Mouse (Mus musculus) myocyte (in vitro differentiated cells): ENCODE data around the gene Hist1h2bm. TPM values are rescaled to one million over a fixed set of nuclear protein-coding genes. Genes with fewer than 3 reads are reported as not detected.
A peak's percentile ranks its signal among the peaks of the same experiment; 100 is the strongest.

Experiments
- H3K27me3 ChIP-seq: one replicate; pipeline ENCODE4 v1.6.1; 2011; ENCODE audit not compliant: control insufficient read depth, insufficient read depth, insufficient read length
- H3K36me3 ChIP-seq: one replicate; pipeline ENCODE4 v1.6.1; 2011; ENCODE audit not compliant: control insufficient read depth, insufficient read depth
- H3K4me2 ChIP-seq: one replicate; pipeline ENCODE4 v1.6.1; 2011; ENCODE audit warnings: low read depth, control low read depth
- H3K4me3 ChIP-seq: one replicate; pipeline ENCODE4 v1.5.1; 2011; ENCODE audit warnings: mild to moderate bottlenecking, control low read depth, moderate library complexity
- H3K79me2 ChIP-seq: one replicate; pipeline ENCODE4 v1.6.1; 2011; ENCODE audit not compliant: control insufficient read depth, insufficient read depth
- H3ac ChIP-seq: one replicate; pipeline ENCODE4 v1.6.1; 2011; ENCODE audit not compliant: control insufficient read depth, insufficient read length
- CEBPB ChIP-seq: IDR thresholded peaks from 2 replicates; pipeline ENCODE4 v1.6.1; 2011; ENCODE audit warnings: mild to moderate bottlenecking, moderate library complexity; ENCODE audit not compliant: poor library complexity, insufficient read depth, severe bottlenecking
- E2F4 ChIP-seq: IDR thresholded peaks from one replicate; pipeline ENCODE4 v1.6.1; 2011; ENCODE audit warnings: mild to moderate bottlenecking, control low read depth, moderate library complexity; ENCODE audit not compliant: insufficient read depth
- MAX ChIP-seq: IDR thresholded peaks from one replicate; pipeline ENCODE4 v1.6.1; 2011; ENCODE audit warnings: low read depth, mild to moderate bottlenecking, control low read depth
- MYOD1 ChIP-seq, 3 experiments: IDR thresholded peaks; one replicate each; pipeline ENCODE4 v1.6.1; 2011; ENCODE audit warnings: control low read depth in 2 of 3, low read depth in 2 of 3, mild to moderate bottlenecking in 2 of 3, moderate library complexity in 1 of 3; ENCODE audit not compliant: insufficient read length in 2 of 3, control insufficient read depth in 1 of 3
- MYOG ChIP-seq, 3 experiments: IDR thresholded peaks; one replicate each; pipeline ENCODE4 v1.6.1; 2011; ENCODE audit warnings: control low read depth in 2 of 3, low read depth in 2 of 3, mild to moderate bottlenecking in 2 of 3; ENCODE audit not compliant: insufficient read length in 2 of 3, control insufficient read depth in 1 of 3, insufficient read depth in 1 of 3
- POLR2A ChIP-seq: IDR thresholded peaks from one replicate; pipeline ENCODE4 v1.6.1; 2011; ENCODE audit warnings: low read depth, mild to moderate bottlenecking, control low read depth, moderate library complexity; ENCODE audit not compliant: insufficient read length
- POLR2AphosphoS2 ChIP-seq: IDR thresholded peaks from one replicate; pipeline ENCODE4 v1.6.1; 2011; ENCODE audit warnings: low read depth, control low read depth; ENCODE audit not compliant: insufficient read length
- REST ChIP-seq: IDR thresholded peaks from one replicate; pipeline ENCODE4 v1.6.1; 2011; ENCODE audit warnings: mild to moderate bottlenecking, control low read depth, moderate library complexity; ENCODE audit not compliant: insufficient read depth, insufficient read length
- SRF ChIP-seq: IDR thresholded peaks from one replicate; pipeline ENCODE4 v1.6.1; 2011; ENCODE audit warnings: low read depth; ENCODE audit not compliant: control insufficient read depth, insufficient read length
- TCF12 ChIP-seq: IDR thresholded peaks from one replicate; pipeline ENCODE4 v1.6.1; 2011; ENCODE audit warnings: mild to moderate bottlenecking, control low read depth; ENCODE audit not compliant: poor library complexity, insufficient read depth, severe bottlenecking
- TCF3 ChIP-seq: IDR thresholded peaks from one replicate; pipeline ENCODE4 v1.6.1; 2011; ENCODE audit warnings: low read depth, control low read depth; ENCODE audit not compliant: insufficient read length
- USF1 ChIP-seq: IDR thresholded peaks from one replicate; pipeline ENCODE4 v1.6.1; 2011; ENCODE audit warnings: low read depth, mild to moderate bottlenecking, control low read depth, moderate library complexity
- polyA plus RNA-seq: library from polyadenylated mRNA; unstranded; fragments of >200 nt; fragmentation: generic; extraction: Trizol; gene quantifications from one replicate; pipeline ENCODE4 v1.2.1, GENCODE M21; 2012; ENCODE audit warnings: missing spikeins

Gene Hist1h2bm
- polyA plus RNA-seq, 1 experiment = 1.3 TPM

DNA sequence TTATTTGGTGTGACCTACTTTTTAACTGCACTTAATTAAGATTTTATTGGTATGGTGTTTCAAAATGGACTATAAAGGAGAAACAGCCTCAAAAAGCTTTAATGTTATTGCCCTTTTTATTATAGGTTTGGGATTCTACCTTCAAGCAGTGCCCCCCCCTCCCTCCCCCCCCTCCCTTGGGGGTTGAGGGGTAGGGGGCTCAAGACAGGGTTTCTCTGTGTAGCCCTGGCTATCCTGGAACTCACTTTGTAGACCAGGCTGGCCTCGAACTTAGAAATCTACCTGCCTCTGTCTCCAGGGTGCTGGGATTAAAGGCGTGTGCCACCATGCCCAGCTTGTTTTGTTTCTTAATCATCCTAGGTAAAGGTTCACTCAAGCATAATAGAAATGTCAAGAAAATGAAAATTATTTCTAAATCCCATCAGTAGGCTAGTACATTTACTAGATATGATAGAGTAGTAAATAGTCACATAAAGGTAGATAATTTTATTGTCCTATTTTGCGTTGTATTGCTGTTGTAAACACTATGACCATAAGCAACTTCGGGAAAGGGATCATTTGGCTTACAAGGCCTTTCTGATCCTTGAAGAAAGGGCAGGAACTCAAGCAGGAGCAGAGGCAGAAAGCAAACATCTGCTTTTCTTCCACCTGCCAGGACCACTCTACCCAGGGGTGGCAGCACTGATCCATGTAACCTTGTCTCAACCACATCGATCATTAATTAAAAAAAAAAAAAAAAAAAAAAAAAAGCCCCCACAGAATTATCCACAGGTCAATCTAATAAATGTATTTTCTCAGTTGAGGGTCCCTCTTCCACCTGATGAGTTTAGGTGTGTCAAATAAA lies 1.4 kb downstream of the Hist1h2bm start:
- H3ac ChIP-seq = no peak overlapping the region
- no peaks in the 10 kb centered on the region for H3K79me2 ChIP-seq
- TF ChIP-seq MYOG (IDR thresholded peaks at IDR 0.05; ENCODE audit: control insufficient read depth in 1 of 3, insufficient read depth in 1 of 3, insufficient read length in 2 of 3, low read depth in 2 of 3) = no peak
- TF ChIP-seq MYOD1 (IDR thresholded peaks at IDR 0.05; ENCODE audit: control insufficient read depth in 1 of 3, insufficient read length in 2 of 3, low read depth in 2 of 3) = no peak
- TF ChIP-seq POLR2AphosphoS2 = no peak
- TF ChIP-seq POLR2A = no peak
- no peaks in the 10 kb centered on the region for H3K27me3 ChIP-seq
- H3K4me2 ChIP-seq = peak overlapping the region; percentile 72
- peak overlapping the region; percentile 12 for H3K4me3 ChIP-seq
- no peaks in the 10 kb centered on the region for H3K36me3 ChIP-seq

DNA sequence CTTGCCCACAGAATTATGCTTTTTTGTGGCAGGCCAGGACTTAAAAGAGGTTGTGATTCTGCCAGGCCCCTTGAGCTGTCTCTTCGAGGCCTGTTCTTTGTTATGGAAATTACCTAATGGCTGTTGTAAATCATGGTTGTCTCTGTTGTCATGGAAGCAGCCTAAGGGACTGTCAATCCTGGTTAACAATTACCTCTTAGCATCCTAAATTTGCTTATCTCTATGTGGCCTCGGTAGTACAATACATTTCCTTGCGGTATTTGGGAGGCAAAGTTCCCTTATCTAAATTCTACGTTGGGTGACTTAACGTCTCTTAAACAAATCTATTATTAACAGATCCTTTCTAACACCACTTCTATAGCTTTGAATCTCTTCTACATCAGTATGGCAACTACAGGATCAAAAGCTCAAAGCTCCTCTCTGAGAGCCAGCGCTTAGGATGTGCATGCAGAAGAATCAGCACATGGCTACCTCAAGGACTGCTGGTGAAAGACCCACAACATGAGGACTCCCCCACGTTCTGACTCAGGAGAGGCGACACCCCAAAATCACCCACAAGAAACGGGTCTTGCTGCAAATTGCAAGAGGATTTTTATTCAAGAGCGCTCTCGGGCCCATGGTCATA lies 6.2 kb downstream of the Hist1h2bm start:
- TF ChIP-seq POLR2A (no peak), MYOD1 (IDR thresholded peaks at IDR 0.05; ENCODE audit: control insufficient read depth in 1 of 3, insufficient read length in 2 of 3, low read depth in 2 of 3) (no peak), REST (no peak), E2F4 (no peak), SRF (no peak), USF1 (no peak), CEBPB (no peak), TCF3 (no peak), TCF12 (no peak), MAX (no peak), MYOG (IDR thresholded peaks at IDR 0.05; ENCODE audit: control insufficient read depth in 1 of 3, insufficient read depth in 1 of 3, insufficient read length in 2 of 3, low read depth in 2 of 3) (no peak), POLR2AphosphoS2 (no peak)
- no peaks in the 10 kb centered on the region for H3K79me2 ChIP-seq
- H3ac ChIP-seq = no peak overlapping the region
- H3K36me3 ChIP-seq = no peaks in the 10 kb centered on the region
- H3K27me3 ChIP-seq = no peaks in the 10 kb centered on the region
- no peak overlapping the region for H3K4me2 ChIP-seq
- H3K4me3 ChIP-seq = no peak overlapping the region

DNA sequence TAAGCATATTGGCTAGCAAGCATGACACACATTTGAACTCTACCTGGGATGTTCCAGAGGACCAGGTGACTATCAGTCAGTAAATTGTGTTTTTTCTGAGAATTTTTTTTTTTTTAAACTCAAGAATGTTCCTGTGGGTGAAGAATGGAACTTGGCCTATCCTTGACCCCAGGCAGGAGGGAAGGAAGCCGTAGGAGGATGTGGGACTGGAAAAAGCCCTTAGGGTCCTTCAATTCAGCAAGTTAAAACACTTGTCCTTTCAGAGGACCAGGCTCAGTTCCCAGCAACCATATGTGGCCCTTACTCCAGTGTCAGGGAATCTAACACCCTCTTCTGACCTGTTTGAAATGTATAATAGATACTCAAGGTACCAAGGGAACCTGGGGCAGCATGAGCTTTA lies 7.7 kb downstream of the Hist1h2bm start:
- Histone ChIP-seq H3K79me2 (no peaks in the 10 kb centered on the region), H3K27me3 (no peaks in the 10 kb centered on the region), H3ac (no peak overlapping the region), H3K4me2 (no peak overlapping the region), H3K4me3 (no peak overlapping the region), H3K36me3 (no peaks in the 10 kb centered on the region)
- TF ChIP-seq REST (no peak), CEBPB (no peak), TCF12 (no peak), POLR2AphosphoS2 (no peak), POLR2A (no peak), MYOD1 (IDR thresholded peaks at IDR 0.05; ENCODE audit: control insufficient read depth in 1 of 3, insufficient read length in 2 of 3, low read depth in 2 of 3) (no peak), USF1 (no peak), SRF (no peak), E2F4 (no peak), MYOG (IDR thresholded peaks at IDR 0.05; ENCODE audit: control insufficient read depth in 1 of 3, insufficient read depth in 1 of 3, insufficient read length in 2 of 3, low read depth in 2 of 3) (no peak), MAX (no peak), TCF3 (no peak)

DNA sequence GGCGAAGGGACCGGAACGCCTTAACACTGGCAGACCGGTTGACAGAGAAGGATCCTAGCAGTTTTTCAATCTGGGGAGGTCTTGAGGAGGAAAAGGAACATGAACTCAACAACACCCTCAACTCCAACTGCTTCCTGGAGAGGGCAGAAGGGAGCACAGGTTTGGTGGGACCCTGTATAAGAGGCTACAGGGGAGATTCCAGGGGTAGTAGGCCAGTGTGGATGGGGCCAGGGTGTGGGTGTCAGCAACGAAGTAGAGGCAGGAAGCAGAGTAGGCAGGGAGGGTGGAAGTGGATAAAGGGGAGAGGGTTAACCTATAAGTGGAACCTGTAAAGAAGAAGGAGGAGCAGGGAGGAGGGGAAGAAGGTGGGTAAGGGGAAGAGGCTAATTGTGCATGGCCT lies 11.6 kb downstream of the Hist1h2bm start:
- Histone ChIP-seq H3K27me3 (no peaks in the 10 kb centered on the region), H3K79me2 (no peaks in the 10 kb centered on the region), H3K4me2 (no peak overlapping the region), H3K36me3 (no peaks in the 10 kb centered on the region), H3ac (no peak overlapping the region), H3K4me3 (no peak overlapping the region)
- TF ChIP-seq MYOD1 (IDR thresholded peaks at IDR 0.05; ENCODE audit: control insufficient read depth in 1 of 3, insufficient read length in 2 of 3, low read depth in 2 of 3) (no peak), POLR2AphosphoS2 (no peak), TCF12 (no peak), TCF3 (no peak), USF1 (no peak), SRF (no peak), MYOG (IDR thresholded peaks at IDR 0.05; ENCODE audit: control insufficient read depth in 1 of 3, insufficient read depth in 1 of 3, insufficient read length in 2 of 3, low read depth in 2 of 3) (no peak), POLR2A (no peak), MAX (no peak), CEBPB (no peak)
